Mouse (Mus musculus): ENCODE results near the gene Tomm20l. TPM values are rescaled to one million over a fixed set of nuclear protein-coding genes. Genes with fewer than 3 reads are reported as not detected.

Tomm20l gene
- polyA plus RNA-seq, 1 experiment from 2014 or later: 0.26 TPM

Other genes starting within 250 kb of the Tomm20l start
- gene Actr10, start 173.6 kb upstream of the Tomm20l start, polyA plus RNA-seq (2016; fragmentation: Nextera tagmentation; extraction: Ambion mirVana): 194 and 197 TPM in 2 replicates
- gene Psma3, start 136.8 kb upstream of the Tomm20l start, polyA plus RNA-seq (2016; fragmentation: Nextera tagmentation; extraction: Ambion mirVana): 513 and 568 TPM in 2 replicates
- 24.1 and 26.9 TPM in 2 replicates for gene Arid4a, start 95.4 kb upstream of the Tomm20l start, polyA plus RNA-seq (2016; fragmentation: Nextera tagmentation; extraction: Ambion mirVana)
- gene Timm9, start 25.3 kb downstream of the Tomm20l start, polyA plus RNA-seq (2016; fragmentation: Nextera tagmentation; extraction: Ambion mirVana): 106 and 107 TPM in 2 replicates
- 10.1 and 13.1 TPM in 2 replicates for gene 2700049A03Rik, start 25.4 kb downstream of the Tomm20l start, polyA plus RNA-seq (2016; fragmentation: Nextera tagmentation; extraction: Ambion mirVana)
- 9.4 and 25.3 TPM in 2 replicates for gene Dact1, start 198.5 kb downstream of the Tomm20l start, polyA plus RNA-seq (2016; fragmentation: Nextera tagmentation; extraction: Ambion mirVana)

Measured in heart, embryonic 10.5 days (tissue).